Comparison of ENCODE assay signal across 8 mouse cellular contexts in the genomic region with DNA sequence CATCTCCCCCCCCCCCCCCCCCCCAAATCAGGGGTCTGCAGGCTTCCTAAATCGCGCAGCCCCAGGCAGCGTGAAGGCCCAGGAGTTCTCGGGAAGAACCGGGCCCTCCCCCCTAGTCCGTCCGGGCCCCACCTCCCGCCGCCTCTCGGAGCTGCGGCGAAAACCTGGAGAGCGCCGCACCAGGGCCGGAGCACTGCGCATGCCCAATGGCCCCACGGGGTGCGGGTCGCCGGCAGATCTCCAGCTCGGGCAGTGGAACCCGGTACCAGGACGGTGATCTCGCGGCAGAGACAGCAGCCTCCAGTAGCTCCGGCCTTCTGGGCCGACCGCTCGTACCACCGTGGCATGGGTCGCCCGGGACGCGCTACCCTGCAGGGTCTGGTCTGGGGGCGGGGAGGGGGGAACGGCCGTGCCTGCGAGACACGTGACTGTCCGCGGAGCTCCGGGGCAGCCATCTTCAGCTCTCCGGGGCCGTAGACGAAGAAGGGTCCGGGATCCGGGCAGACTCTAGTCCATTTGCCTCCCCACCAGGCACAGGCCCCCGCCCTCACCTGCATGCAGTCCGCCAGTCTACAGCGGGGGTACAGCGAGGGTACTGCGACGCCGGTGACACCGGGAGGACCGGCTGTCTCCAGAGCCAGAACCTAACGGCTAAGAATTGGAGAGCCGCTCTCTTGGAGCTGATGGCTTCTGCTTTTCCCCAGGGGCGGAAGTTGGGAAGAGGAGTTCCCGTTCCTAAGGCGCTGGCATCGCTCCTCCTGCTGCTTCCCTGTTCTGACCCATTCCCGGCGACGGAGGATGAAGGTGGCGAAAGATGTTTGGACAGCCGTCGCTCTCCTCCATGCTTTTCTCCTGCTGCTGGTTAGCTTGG. TPM values are rescaled to one million over a fixed set of nuclear protein-coding genes. Genes with fewer than 3 reads are reported as not detected.
DNase-seq lines count a peak whose midpoint lies in the region; ATAC-seq lines count a peak whose summit lies in the region.

A gene (minus strand): TSS at position 714 of the 871 bp plus-strand sequence.

- H3K4me3 ChIP-seq in intestine, embryonic 14.5 days (ENCODE audit: low read depth, low read length), result peak within 1 kb of the TSS; percentile 77

- H3K27ac ChIP-seq in intestine, embryonic 14.5 days (ENCODE audit: low read depth), result peak within 1 kb of the TSS; percentile 89

- WGBS in intestine, embryonic 14.5 days, result 1% methylated on average over 67 of the region's 68 CpGs

- H3K4me2 ChIP-seq in intestine, embryonic 14.5 days (ENCODE audit: low read length), result peak within 1 kb of the TSS; percentile 95

- peak; percentile 94 for ATAC-seq in intestine, embryonic 14.5 days (replicated peaks; ENCODE audit: low FRiP score, low TSS enrichment, low read depth)

- no peaks in the 10 kb centered on the region; the same call in 1 of the 2 replicates for H3K36me3 ChIP-seq in intestine, embryonic 14.5 days (ENCODE audit: control insufficient read depth, insufficient read depth, low read length)

- H3K9ac ChIP-seq in intestine, embryonic 14.5 days (ENCODE audit: low read length), result peak within 1 kb of the TSS; percentile 84

- H3K9me3 ChIP-seq in intestine, embryonic 14.5 days (ENCODE audit: control insufficient read depth, low read length), result no peaks in the 10 kb centered on the region

- no peaks in the 10 kb centered on the region for H3K27me3 ChIP-seq in intestine, embryonic 14.5 days (replicated peaks; ENCODE audit: control insufficient read depth, insufficient read depth, low read length)

- intact Hi-C loops in gastrocnemius, postnatal 36 days (cut with DNase I), result loop anchor here (2.0 kb wide), 2 partner anchors 62 to 220 kb away; no protein-coding TSS in a partner anchor
- intact Hi-C loops in left cerebral cortex, postnatal 25 days (cut with DNase I), result loop anchor here (2.0 to 5.0 kb wide), 4 partner anchors 47 to 218 kb away; a partner anchor contains a TSS

- DNase-seq in adrenal gland, adult 8-10 months, result peak; percentile 85
- peak; percentile 89 for DNase-seq in embryo, embryonic 11.5 days (ENCODE audit: low read depth, low spot score)
- DNase-seq in gastrocnemius, postnatal 36 days, result peak; percentile 88 to 89
- peak; percentile 96 for DNase-seq in intestine, embryonic 14.5 days (ENCODE audit: low spot score)
- DNase-seq in left cerebral cortex, postnatal 25 days (ENCODE audit: low spot score in 2 of 2), result peak; percentile 91
- DNase-seq in mesoderm, embryonic 11.5 days (ENCODE audit: low read depth, low spot score), result peak; percentile 95
- DNase-seq in right cerebral cortex, postnatal 36 days (ENCODE audit: low spot score in 2 of 2), result peak; percentile 84 to 87
- peak; percentile 90 to 91 for DNase-seq in urinary bladder, postnatal 4 days (ENCODE audit: low spot score in 2 of 2)

- H3K4me1 ChIP-seq in intestine, embryonic 14.5 days (replicated peaks; ENCODE audit: control insufficient read depth, insufficient read depth, low read length), result peaks cover 11% of the 10 kb centered on the region; the same call in 1 of the 2 replicates

RNA-seq across cellular contexts. Expression of the gene that starts here (rescaled TPM):
- total RNA-seq in adrenal gland, adult 8-10 months (2022), result 100 to 1,000 TPM in 2 of 4 experiments, 10 to 100 TPM in 2; 96.1 to 103 (median 101) TPM
- total RNA-seq in gastrocnemius, postnatal 36 days (2021), result 10 to 100 TPM; 46.3 to 50.1 TPM
- 37.5 and 38.2 TPM in 2 replicates for polyA plus RNA-seq in intestine, embryonic 14.5 days (2014; fragmentation: Nextera tagmentation; extraction: Ambion mirVana)
- 10 to 100 TPM; 44.2 to 53.5 TPM for total RNA-seq in left cerebral cortex, postnatal 25 days (2021)

Comparison
In these comparisons a context has a peak if more than half of its experiments do, and no peak if none do; other contexts are left out.
1. Peak in every context shown above with its lines: DNase-seq, ATAC-seq, H3K4me3 ChIP-seq and H3K27ac ChIP-seq.